Mouse (Mus musculus) liver, embryonic 14.5 days (tissue): ENCODE measurements around the gene Tcf25. TPM values are rescaled to one million over a fixed set of nuclear protein-coding genes. Genes with fewer than 3 reads are reported as not detected.
"Not testable (repeated sequence)": the region's sequence is repeated elsewhere in the genome, so short reads cannot be mapped to it uniquely, and the experiment has no call there.

Experiments
- ATAC-seq: fragments of 200-750 bp; cut with Nextera tagmentation; 2 replicates; pipeline ENCODE4 v1.8.0; 2017; ENCODE audit warnings: moderate number of reproducible peaks, mild to moderate bottlenecking, moderate library complexity; ENCODE audit not compliant: insufficient read depth
- DNase-seq, 3 experiments: peaks; one replicate each; pipeline ENCODE4 v3.0.0-alpha.2; 2012 to 2013; ENCODE audit warnings: low read depth in 3 of 3, low spot score in 3 of 3
- H3K27ac ChIP-seq: fragments of 300-500 bp; sonication (generic); 2 replicates; pipeline ENCODE4 v1.5.1; 2014; ENCODE audit warnings: moderate library complexity, mild to moderate bottlenecking, control low read depth, inconsistent platforms
- H3K27me3 ChIP-seq: fragments of 300-500 bp; sonication (generic); 2 replicates; pipeline ENCODE4 v1.6.1; 2014; ENCODE audit warnings: mild to moderate bottlenecking, low read length, moderate library complexity; ENCODE audit not compliant: control insufficient read depth, insufficient read depth
- H3K36me3 ChIP-seq: fragments of 300-500 bp; sonication (generic); replicated peaks from 2 replicates; pipeline ENCODE4 v1.6.1; 2014; ENCODE audit warnings: low read depth; ENCODE audit not compliant: control insufficient read depth, insufficient read depth
- H3K4me1 ChIP-seq, 2 experiments: fragments of 200-500 bp in 1 of 2; fragments of 300-500 bp in 1 of 2; sonication (generic) in 1 of 2; replicated peaks; 2 replicates each; pipeline ENCODE4 v1.6.1; 2012 to 2014; ENCODE audit warnings: antibody characterized with exemption in 1 of 2, inconsistent platforms in 1 of 2, low read length in 1 of 2; ENCODE audit not compliant: control insufficient read depth in 2 of 2, insufficient read depth in 2 of 2
- H3K4me2 ChIP-seq: fragments of 300-500 bp; sonication (generic); 2 replicates; pipeline ENCODE4 v1.6.1; 2014; ENCODE audit warnings: low read depth, mild to moderate bottlenecking, control low read depth, moderate library complexity
- H3K4me3 ChIP-seq, 2 experiments: fragments of 200-500 bp in 1 of 2; fragments of 300-500 bp in 1 of 2; sonication (generic) in 1 of 2; 2 replicates each; pipeline ENCODE4 v1.5.1; 2012 to 2014; ENCODE audit warnings: low read depth in 2 of 2, low read length in 2 of 2, mild to moderate bottlenecking in 2 of 2, control low read depth in 1 of 2, inconsistent platforms in 1 of 2, moderate library complexity in 1 of 2; ENCODE audit not compliant: insufficient read depth in 1 of 2
- H3K9ac ChIP-seq: fragments of 300-500 bp; sonication (generic); replicated peaks from 2 replicates; pipeline ENCODE4 v1.6.1; 2014; ENCODE audit warnings: mild to moderate bottlenecking, control low read depth, moderate library complexity
- H3K9me3 ChIP-seq: fragments of 300-500 bp; sonication (generic); 2 replicates; pipeline ENCODE4 v1.6.1; 2016; ENCODE audit warnings: low read length, mixed read lengths; ENCODE audit not compliant: control insufficient read depth
- CTCF ChIP-seq: IDR thresholded peaks from 2 replicates; pipeline ENCODE4 v1.5.1; 2016; ENCODE audit warnings: antibody characterized with exemption, low read depth, control low read depth
- EP300 ChIP-seq: IDR thresholded peaks from 2 replicates; pipeline ENCODE4 v1.6.1; 2016; ENCODE audit warnings: antibody characterized with exemption, low read depth
- WGBS: fragments of 180-500 bp; shearing (Covaris S2); extraction: QIAGEN DNeasy Blood & Tissue Kit; methylation state at CpG from one replicate; pipeline ENCODE4 v1.1.7; 2014; ENCODE audit not compliant: insufficient replicate concordance; 5-methylcytosine and 5-hydroxymethylcytosine counted together
- polyA plus RNA-seq, 2 experiments: library from polyadenylated mRNA; depleted of rRNA in 1 of 2; stranded (reverse) in 1 of 2; unstranded in 1 of 2; fragments of >200 nt; fragmentation: Nextera tagmentation in 1 of 2; extraction: Ambion mirVana in 1 of 2; gene quantifications; 2 replicates each; pipeline versions ENCODE4 v1.2.1 to v1.2.3; 2012 to 2014

Gene Tcf25
- polyA plus RNA-seq, 2 experiments: 45.6 to 53.1 TPM

DNA sequence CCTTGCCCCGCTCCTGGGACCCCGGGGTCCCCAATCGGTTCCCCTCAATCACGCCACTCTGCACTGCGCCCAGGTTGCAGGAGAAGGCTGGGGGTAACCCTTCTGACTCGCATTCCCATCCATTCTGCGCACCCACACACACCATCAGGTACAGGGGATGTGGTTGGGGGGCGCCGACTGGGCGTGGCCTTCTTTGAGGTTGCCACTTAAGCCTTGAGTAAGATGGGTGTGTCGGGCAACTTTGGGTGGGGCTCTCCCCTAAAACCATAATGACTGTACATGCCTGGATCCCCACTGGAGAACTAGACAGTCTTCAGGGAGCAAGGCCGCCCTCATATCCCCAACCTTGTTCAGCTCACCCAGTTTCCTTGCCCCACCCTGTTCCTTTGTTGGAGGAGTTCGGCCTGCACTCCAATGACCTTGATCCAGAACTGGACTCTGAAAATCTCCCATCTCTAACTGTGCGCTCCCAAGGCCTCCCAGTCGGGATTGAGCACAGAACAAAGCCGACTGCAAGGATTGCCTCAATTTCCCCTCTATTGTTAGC is 38.3 kb downstream of the Tcf25 start:
- DNase-seq: no peak
- Histone ChIP-seq H3K9me3 (no peaks in the 10 kb centered on the region), H3K9ac (no peak overlapping the region), H3K27ac (no peak overlapping the region), H3K4me2 (peak overlapping the region; percentile 53), H3K4me1 (peaks cover 15 to 34% of the 10 kb centered on the region in 2 experiments), H3K4me3 (no peak overlapping the region), H3K36me3 (no peaks in the 10 kb centered on the region), H3K27me3 (peaks cover 36% of the 10 kb centered on the region)
- no peak for ATAC-seq
- TF ChIP-seq EP300: no peak
- no peak for TF ChIP-seq CTCF
- 9% methylated on average over 16 of the region's 16 CpGs for WGBS

DNA sequence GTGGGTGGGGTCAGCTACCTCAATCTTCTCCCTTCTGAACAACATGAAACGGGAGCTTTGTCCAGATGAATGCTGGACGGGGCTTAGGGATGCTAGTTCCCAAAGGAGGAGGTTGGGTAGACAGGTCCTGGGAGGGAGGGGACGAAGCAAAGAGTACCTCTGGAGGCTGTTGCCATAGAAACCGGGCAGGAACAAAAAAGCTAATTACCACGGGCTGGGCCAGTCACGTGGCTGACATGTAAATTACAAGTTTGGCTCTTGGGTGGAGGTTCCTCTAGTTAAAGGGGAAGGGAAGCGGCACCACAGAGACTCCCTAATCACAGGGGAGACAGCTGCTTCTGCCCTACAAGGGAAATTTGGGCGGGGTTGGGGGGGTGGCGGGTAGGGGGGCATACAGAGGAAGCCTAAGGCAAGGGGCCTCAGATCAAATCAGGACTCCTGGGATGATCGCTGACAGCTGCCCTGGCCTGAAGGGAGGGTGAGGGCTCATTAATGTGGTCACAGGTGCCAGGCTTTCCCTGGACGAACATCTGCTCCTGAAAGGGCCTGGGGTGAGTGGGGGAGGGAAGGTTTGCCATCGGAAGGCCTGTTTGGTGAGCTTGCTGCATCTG is 39.1 kb downstream of the Tcf25 start:
- Histone ChIP-seq H3K9ac (no peak overlapping the region), H3K9me3 (no peaks in the 10 kb centered on the region), H3K4me1 (peaks cover 15 to 36% of the 10 kb centered on the region in 2 experiments), H3K27ac (no peak overlapping the region), H3K27me3 (peaks cover 36% of the 10 kb centered on the region), H3K36me3 (no peaks in the 10 kb centered on the region), H3K4me2 (no peak overlapping the region), H3K4me3 (no peak overlapping the region)
- 3% methylated on average over 12 of the region's 12 CpGs for WGBS
- no peak for TF ChIP-seq CTCF
- no peak for TF ChIP-seq EP300
- no peak for ATAC-seq
- DNase-seq: no peak

- no peak overlapping the region for H3K4me3 ChIP-seq
- H3K27ac ChIP-seq: no peak overlapping the region
- H3K4me1 ChIP-seq: peaks cover 14 to 27% of the 10 kb centered on the region in 2 experiments; a peak in 3 of 4 replicates
- no peaks in the 10 kb centered on the region for H3K9me3 ChIP-seq
- H3K36me3 ChIP-seq: no peaks in the 10 kb centered on the region
- TF ChIP-seq CTCF (no peak), EP300 (no peak)
- H3K4me2 ChIP-seq: no peak overlapping the region
- ATAC-seq (no peak), DNase-seq (no peak)
- no peak overlapping the region for H3K9ac ChIP-seq
- 6% methylated on average over 9 of the region's 9 CpGs for WGBS
- peaks cover 36% of the 10 kb centered on the region for H3K27me3 ChIP-seq
These were observed 40.7 kb downstream of the Tcf25 start for GRCm38 (mm10) chr8:123414255-123414654.

DNA sequence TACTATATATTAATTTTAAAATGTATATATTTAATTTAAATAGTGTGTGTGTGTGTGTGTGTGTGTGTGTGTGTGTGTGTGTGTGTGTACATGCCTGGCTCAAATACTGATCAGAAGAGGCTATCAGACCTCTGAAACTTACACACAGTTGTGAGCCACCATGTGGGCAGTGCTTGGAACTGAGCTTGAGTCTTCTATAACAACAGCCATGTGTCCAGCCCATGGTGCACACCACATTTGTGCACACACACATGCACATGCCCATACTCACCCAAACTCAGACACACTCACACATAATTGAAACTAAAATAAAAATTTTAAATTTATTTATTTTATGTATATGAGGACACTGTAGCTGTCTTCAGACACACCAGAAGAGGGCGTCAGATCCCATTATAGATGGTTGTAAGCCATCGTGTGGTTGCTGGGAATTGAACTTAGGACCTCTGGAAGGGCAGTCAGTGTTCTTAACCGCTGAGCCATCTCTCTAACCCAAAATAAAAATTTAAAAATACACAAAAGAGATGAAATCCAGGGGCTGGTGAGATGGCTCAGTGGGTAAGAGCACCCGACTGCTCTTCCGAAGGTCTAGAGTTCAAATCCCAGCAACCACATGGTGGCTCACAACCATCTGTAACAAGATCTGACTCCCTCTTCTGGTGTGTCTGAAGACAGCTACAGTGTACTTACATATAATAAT is 41.6 kb downstream of the Tcf25 start:
- H3K9me3 ChIP-seq, H3K4me2 ChIP-seq, H3K4me3 ChIP-seq, H3K9ac ChIP-seq, ATAC-seq, H3K27ac ChIP-seq, DNase-seq, H3K36me3 ChIP-seq: not testable (repeated sequence)
- Histone ChIP-seq H3K4me1 (peaks cover 8 to 19% of the 10 kb centered on the region in 2 experiments; a peak in 3 of 4 replicates), H3K27me3 (peaks cover 31% of the 10 kb centered on the region)
- WGBS: 63% methylated on average over 5 of the region's 5 CpGs
